Mouse (Mus musculus) R1 (cell line): Measurements from ENCODE around the gene Etv6.

Experiments used
- DNase-seq: peaks from one replicate; pipeline ENCODE4 v3.0.0-alpha.2; 2018; ENCODE audit warnings: low read depth, low spot score

The Etv6 gene

GRCm38 (mm10) chr6:134045092-134045868 is 9.8 kb downstream of the Etv6 start:
- DNase-seq: no peak

- peak; percentile 74 for DNase-seq
Observed at GRCm38 (mm10) chr6:134046136-134046535, 10.6 kb downstream of the Etv6 start.

GRCm38 (mm10) chr6:134047249-134047648 is 11.7 kb downstream of the Etv6 start:
- DNase-seq: peak; percentile 73

- DNase-seq: no peak
Observed at GRCm38 (mm10) chr6:134047974-134048373, 12.5 kb downstream of the Etv6 start.

GRCm38 (mm10) chr6:134048965-134049364 is 13.5 kb downstream of the Etv6 start:
- DNase-seq: no peak

GRCm38 (mm10) chr6:134050466-134050865 is 15.0 kb downstream of the Etv6 start:
- DNase-seq: no peak

- DNase-seq: no peak
Observed at GRCm38 (mm10) chr6:134051950-134052349, 16.4 kb downstream of the Etv6 start.

GRCm38 (mm10) chr6:134053146-134053545 is 17.6 kb downstream of the Etv6 start:
- DNase-seq: no peak

- no peak for DNase-seq
Observed at GRCm38 (mm10) chr6:134053566-134053965, 18.1 kb downstream of the Etv6 start.

GRCm38 (mm10) chr6:134055588-134055987 is 20.1 kb downstream of the Etv6 start:
- no peak for DNase-seq

GRCm38 (mm10) chr6:134058451-134058850 is 23.0 kb downstream of the Etv6 start:
- no peak for DNase-seq

- no peak for DNase-seq
Observed at GRCm38 (mm10) chr6:134058886-134059551, 23.5 kb downstream of the Etv6 start.

GRCm38 (mm10) chr6:134059552-134059891 is 24.0 kb downstream of the Etv6 start:
- DNase-seq: no peak

GRCm38 (mm10) chr6:134060036-134060435 is 24.5 kb downstream of the Etv6 start:
- no peak for DNase-seq

- DNase-seq: no peak
Observed at GRCm38 (mm10) chr6:134060811-134061210, 25.3 kb downstream of the Etv6 start.

- no peak for DNase-seq
Observed at GRCm38 (mm10) chr6:134065018-134065725, 29.7 kb downstream of the Etv6 start.

- DNase-seq: no peak
Observed at GRCm38 (mm10) chr6:134066112-134066511, 30.6 kb downstream of the Etv6 start.

- no peak for DNase-seq
Observed at GRCm38 (mm10) chr6:134066996-134067395, 31.5 kb downstream of the Etv6 start.

GRCm38 (mm10) chr6:134067536-134067935 is 32.0 kb downstream of the Etv6 start:
- DNase-seq: no peak

GRCm38 (mm10) chr6:134072439-134072838 is 36.9 kb downstream of the Etv6 start:
- no peak for DNase-seq

GRCm38 (mm10) chr6:134072906-134073305 is 37.4 kb downstream of the Etv6 start:
- no peak for DNase-seq

- no peak for DNase-seq
Observed at GRCm38 (mm10) chr6:134074353-134074752, 38.9 kb downstream of the Etv6 start.

GRCm38 (mm10) chr6:134075031-134075430 is 39.5 kb downstream of the Etv6 start:
- no peak for DNase-seq
